Mouse (Mus musculus) left cerebral cortex, postnatal 4 days (tissue): ENCODE data around the gene Fbxo4. TPM values are rescaled to one million over a fixed set of nuclear protein-coding genes. Genes with fewer than 3 reads are reported as not detected.

Experiments used
- DNase-seq: peaks from one replicate; pipeline ENCODE4 v3.0.0-alpha.2; 2022
- intact Hi-C: fragments of 180-260 bp; cut with DNase I; formaldehyde crosslinking; loops from one replicate; pipeline ENCODE4 v1.15.1; 2025
- total RNA-seq, 2 experiments: library from RNA; stranded (reverse); gene quantifications; 2 replicates each; pipeline ENCODE4 v1.2.3; 2021

The Fbxo4 gene
- 1 to 10 TPM; 8.0 to 8.3 TPM for total RNA-seq

GRCm38 (mm10) chr15:3979061-3979848, at the start of gene Fbxo4:
TSS of gene Fbxo4 (minus strand) at chr15:3979573.
- DNase-seq: peak; percentile 66
- intact Hi-C loops: no loop called here

GRCm38 (mm10) chr15:4028960-4029359, 49.6 kb upstream of the Fbxo4 start:
- intact Hi-C loops: loop anchor here (5.0 kb wide), 1 partner anchor 37 kb away; no protein-coding TSS in a partner anchor
- DNase-seq: peak; percentile 11

GRCm38 (mm10) chr15:4028411-4028700, 49.0 kb upstream of the Fbxo4 start:
- intact Hi-C loops: loop anchor here (5.0 kb wide), 1 partner anchor 36 kb away; no protein-coding TSS in a partner anchor

GRCm38 (mm10) chr15:4027671-4028410, 48.5 kb upstream of the Fbxo4 start:
- DNase-seq: no peak
- intact Hi-C loops: loop anchor here (5.0 kb wide), 1 partner anchor 36 kb away; no protein-coding TSS in a partner anchor

More at GRCm38 (mm10) chr15:4028411-4028700, 49.0 kb upstream of the Fbxo4 start:
- DNase-seq: no peak

GRCm38 (mm10) chr15:4026831-4027584, 47.6 kb upstream of the Fbxo4 start:
- intact Hi-C loops: loop anchor here (5.0 kb wide), 1 partner anchor 35 kb away; no protein-coding TSS in a partner anchor
- peak; percentile 84 for DNase-seq

GRCm38 (mm10) chr15:4026231-4026773, 46.9 kb upstream of the Fbxo4 start, which contains the start of gene Oxct1:
TSS of gene Oxct1 (plus strand) at chr15:4026383.
- DNase-seq: peak; percentile 91
- intact Hi-C loops: loop anchor here (5.0 kb wide), 1 partner anchor 34 kb away; no protein-coding TSS in a partner anchor

GRCm38 (mm10) chr15:4025508-4025904, 46.1 kb upstream of the Fbxo4 start:
- intact Hi-C loops: loop anchor here (5.0 kb wide), 1 partner anchor 33 kb away; no protein-coding TSS in a partner anchor
- DNase-seq: no peak

GRCm38 (mm10) chr15:4024726-4025507, 45.5 kb upstream of the Fbxo4 start:
- DNase-seq: no peak

DNA sequence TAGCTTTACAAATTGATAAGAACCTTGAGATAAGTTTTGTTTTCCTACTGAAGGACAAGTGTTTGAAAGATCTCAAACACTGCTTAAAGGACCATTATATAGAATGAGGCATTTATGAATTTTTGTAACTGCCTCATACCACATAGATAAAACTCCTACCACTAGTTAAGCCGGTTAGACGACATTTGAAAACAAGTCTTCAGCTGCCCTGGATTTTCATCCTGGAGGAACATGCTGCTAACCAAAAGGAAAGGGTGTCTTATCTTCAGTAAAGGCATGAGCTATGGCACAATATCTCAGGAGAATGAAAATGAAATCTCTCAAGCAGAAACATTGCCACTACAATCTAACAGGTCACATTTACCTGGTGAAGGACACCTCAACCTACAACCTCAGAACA, 44.4 kb upstream of the Fbxo4 start:
- intact Hi-C loops: no loop called here
- no peak for DNase-seq

More at GRCm38 (mm10) chr15:4024726-4025507, 45.5 kb upstream of the Fbxo4 start:
- intact Hi-C loops: loop anchor here (5.0 kb wide), 1 partner anchor 33 kb away; no protein-coding TSS in a partner anchor

- intact Hi-C loops: no loop called here
- DNase-seq: no peak
These were observed 41.3 kb upstream of the Fbxo4 start for GRCm38 (mm10) chr15:4020711-4021110.

DNA sequence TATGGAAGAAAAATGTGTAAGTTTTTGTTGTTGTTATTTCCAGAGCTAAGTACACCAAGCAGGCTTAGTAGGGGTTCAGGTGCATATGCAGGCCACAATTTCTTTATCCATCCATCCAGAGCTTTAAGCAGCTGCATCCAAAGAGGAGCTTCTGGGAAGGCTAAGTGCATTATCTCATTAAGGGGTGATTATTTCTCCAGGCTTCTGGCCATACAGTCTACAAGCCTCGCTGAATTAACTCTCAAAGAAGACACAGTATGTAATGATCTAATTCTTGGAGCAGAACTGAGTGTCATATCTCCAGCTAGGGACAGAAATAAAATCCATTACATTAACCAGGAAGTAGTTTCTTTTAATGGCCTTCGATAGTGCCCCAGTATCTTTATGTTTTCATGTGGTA, 34.5 kb upstream of the Fbxo4 start:
- intact Hi-C loops: no loop called here
- no peak for DNase-seq

GRCm38 (mm10) chr15:4000536-4000935, 21.2 kb upstream of the Fbxo4 start:
- intact Hi-C loops: no loop called here

DNA sequence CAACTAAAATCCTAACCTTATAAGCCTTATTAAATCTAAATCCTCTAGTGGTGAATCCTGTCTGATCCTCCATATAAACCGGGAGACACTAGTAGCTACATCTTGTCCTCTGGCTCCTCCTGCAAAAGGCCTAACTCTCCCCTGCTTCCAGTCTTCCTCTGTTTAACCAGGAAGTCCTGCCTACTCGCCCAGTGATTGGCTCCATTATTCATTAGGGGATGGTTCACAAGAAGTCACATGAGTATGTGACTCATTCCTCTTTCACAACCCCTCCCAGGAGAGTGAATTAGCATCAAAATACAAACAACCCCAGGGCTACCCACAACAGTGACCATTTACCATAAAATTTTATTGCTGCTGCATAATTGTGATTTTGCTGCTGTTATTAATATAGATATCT, 19.8 kb upstream of the Fbxo4 start:
- intact Hi-C loops: no loop called here
- no peak for DNase-seq

More at GRCm38 (mm10) chr15:4000536-4000935, 21.2 kb upstream of the Fbxo4 start:
- DNase-seq: no peak

DNA sequence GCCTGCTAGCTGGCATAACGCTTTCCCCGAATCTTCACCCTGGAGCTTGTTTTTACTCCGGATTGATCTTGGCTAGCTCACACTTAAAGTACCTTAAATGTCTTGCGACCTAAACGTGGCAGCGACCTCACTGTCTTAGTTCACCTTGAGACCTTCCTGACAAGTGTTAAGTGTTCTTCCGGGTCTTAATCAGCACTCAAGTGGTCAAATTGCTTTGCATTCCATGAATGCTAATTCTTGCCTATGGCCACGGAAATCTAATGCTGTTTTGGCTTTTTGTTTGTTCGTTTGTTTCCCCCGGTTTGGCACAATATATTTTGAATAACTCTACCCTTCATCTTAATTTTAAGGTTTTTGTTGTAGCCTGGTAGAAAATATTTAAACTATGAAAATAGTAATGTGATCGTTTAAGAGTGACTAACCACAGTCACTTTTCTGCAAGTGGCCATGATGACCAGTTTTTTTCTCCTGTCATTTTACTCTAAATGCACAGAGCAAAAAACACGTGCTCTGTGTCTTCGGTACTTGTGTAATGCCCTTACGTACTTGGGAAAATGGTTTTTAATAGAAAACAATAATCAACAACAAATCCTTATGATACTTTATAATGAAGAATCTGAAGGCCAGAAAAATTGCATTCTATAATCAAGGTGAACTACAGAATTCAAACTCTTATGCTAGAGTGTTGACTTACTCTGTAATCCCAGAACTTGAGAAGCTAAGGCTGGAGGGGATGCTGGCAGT, 17.1 kb upstream of the Fbxo4 start:
- DNase-seq: no peak
- intact Hi-C loops: no loop called here

GRCm38 (mm10) chr15:3995448-3996266, 16.3 kb upstream of the Fbxo4 start, which contains the start of gene AW549877:
TSS of gene AW549877 (minus strand) at chr15:3995744.
- intact Hi-C loops: no loop called here
- peak; percentile 99 for DNase-seq

DNA sequence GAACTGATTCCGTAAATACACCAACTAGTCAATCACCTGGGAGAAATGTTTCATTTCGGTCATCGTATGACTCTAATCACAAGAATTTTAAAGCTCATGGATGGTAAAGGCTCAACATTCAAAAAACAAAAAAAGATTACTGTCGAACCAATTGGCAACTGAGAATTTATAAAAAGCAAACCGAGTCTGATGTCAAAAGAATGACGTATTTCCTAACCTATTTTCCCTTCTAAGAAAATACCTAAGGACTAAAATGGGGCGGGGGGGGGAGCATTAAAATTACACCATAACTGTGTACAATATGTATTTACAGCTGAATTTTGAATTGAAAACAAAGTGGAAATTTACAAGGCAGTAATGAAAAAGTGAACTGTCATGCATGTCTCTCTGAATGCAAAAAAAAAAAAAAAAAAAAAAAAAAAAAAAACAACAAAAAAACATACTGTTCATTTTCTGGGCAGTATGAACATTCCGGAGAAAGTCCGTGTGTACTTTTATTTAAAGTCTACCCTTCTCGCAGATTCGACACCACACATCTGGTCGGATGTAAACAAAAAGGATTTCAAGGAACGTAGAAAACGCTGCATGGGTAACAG, 15.6 kb upstream of the Fbxo4 start:
- intact Hi-C loops: loop anchor here (5.0 kb wide), 1 partner anchor 32 kb away; the partner anchor contains the start of gene Oxct1
- no peak for DNase-seq

- intact Hi-C loops: loop anchor here (10.0 kb wide), 1 partner anchor 693 kb away; no protein-coding TSS in a partner anchor
- DNase-seq: peak; percentile 32
These were observed 8.6 kb upstream of the Fbxo4 start for GRCm38 (mm10) chr15:3987981-3988380.
